Mouse (Mus musculus) thymus, adult 2 months (tissue): ENCODE measurements around the gene Asmt.

Experiments used
- CTCF ChIP-seq: fragments of 200-500 bp; IDR thresholded peaks from 2 replicates; pipeline ENCODE4 v1.5.1; 2012; ENCODE audit warnings: mild to moderate bottlenecking, control low read depth, low read length, moderate library complexity, borderline replicate concordance; ENCODE audit not compliant: control insufficient read depth, poor library complexity, insufficient read depth; ENCODE audit errors: extremely low read depth
- POLR2A ChIP-seq: fragments of 200-500 bp; IDR thresholded peaks from 2 replicates; pipeline ENCODE4 v1.6.1; 2012; ENCODE audit warnings: mild to moderate bottlenecking, low read length, control low read depth, moderate library complexity; ENCODE audit not compliant: control insufficient read depth, poor library complexity, insufficient read depth; ENCODE audit errors: extremely low read depth

DNA sequence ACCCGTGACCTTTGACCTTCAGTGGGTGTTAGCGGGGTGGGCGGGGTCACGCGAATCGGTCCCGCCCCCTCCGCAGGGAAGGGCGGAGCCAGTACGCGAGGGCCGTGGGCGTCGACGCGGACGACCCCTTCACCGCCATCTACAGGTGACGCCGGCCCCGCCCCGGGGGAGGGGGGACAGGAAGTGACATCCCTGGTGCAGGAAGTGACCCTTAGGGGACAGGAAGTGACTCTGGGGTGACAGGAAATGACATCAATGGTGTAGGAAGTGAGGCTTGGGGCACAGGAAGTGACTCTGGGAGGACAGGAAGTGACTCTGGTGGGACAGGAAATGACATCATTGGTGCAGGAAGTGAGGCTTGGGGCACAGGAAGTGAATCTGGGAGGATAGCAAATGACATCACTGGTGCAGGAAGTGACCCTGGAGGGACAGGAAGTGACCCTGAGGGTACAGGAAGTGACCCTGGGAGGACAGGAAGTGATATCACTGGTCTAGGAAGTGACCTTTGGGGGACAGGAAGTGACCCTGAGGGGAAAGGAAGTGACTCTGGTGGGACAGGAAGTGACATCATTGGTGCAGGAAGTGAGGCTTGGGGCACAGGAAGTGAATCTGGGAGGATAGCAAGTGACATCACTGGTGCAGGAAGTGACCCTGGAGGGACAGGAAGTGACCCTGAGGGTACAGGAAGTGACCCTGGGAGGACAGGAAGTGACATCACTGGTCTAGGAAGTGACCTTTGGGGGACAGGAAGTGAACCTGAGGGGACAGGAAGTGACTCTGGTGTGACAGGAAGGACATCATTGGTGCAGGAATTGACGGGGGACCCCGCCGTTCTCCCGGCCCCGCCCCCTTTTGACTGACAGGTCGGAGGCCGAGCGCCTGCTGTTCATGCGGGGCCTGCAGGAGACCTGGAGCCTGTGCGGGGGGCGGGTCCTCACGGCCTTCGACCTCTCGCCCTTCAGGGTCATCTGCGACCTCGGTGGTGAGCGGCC is 2.7 kb downstream of the Asmt start:
- no peak for TF ChIP-seq CTCF
- TF ChIP-seq POLR2A: no peak
